10 mouse cellular contexts compared by ENCODE assay signal in the genomic region with DNA sequence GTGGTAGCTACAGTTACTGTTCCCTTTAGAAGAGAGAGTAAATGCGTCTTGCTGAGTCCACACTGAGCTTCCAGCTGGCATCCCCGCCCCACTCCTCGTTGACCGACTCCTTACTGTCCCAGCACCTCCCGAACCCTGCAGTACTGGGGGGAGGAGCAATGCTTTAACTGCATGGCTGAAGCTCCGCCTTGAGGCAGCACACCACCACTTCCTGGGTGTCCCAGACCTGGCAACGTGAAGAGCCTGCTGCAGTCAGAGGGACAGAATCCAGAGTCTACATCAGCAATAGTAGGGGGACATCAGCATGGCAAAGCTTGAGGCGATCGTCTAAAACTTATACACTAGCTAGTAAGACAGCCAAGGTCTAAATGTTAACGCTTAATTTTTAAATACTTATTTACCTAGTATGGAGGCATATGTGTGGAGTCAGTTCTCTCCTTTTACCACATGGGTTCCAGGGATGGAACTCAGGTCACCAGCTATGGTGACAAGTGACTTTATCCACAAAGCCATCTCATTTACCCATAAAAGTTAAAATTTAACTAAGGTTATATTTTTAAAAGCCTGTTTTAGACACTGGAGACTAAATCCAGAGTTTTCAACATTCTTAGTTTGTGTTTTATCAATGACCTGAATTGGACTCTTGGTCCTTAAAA. TPM values are rescaled to one million over a fixed set of nuclear protein-coding genes. Genes with fewer than 3 reads are reported as not detected.
A peak's percentile ranks its signal among the peaks of the same experiment; 100 is the strongest.
DNase-seq lines count a peak whose midpoint lies in the region; ATAC-seq and TF ChIP-seq lines count a peak whose summit lies in the region.
"Had no signal": no experiment of that assay in that cellular context is flagged by ENCODE, and none has a peak within 500 bp of the region (broad histone marks: within the 10 kb centered on the region; RNA-seq: fewer than 3 reads in every experiment).

No protein-coding gene starts in this region.

- H3K9ac ChIP-seq in forebrain, embryonic 11.5 days (ENCODE audit: low read length), result no peak overlapping the region
- H3K9ac ChIP-seq: limb, embryonic 13.5 days had no signal

- H3K36me3 ChIP-seq in G1E (replicated peaks), result peaks cover 39% of the 10 kb centered on the region
- no peaks in the 10 kb centered on the region; the same call in 1 of the 2 replicates for H3K36me3 ChIP-seq in forebrain, embryonic 11.5 days (ENCODE audit: control insufficient read depth, insufficient read depth, low read length)

- no peak overlapping the region for H3K27ac ChIP-seq in forebrain, embryonic 11.5 days (ENCODE audit: low read depth, low read length)
- H3K27ac ChIP-seq: limb, embryonic 13.5 days had no signal

- TF ChIP-seq CTCF in G1E (IDR thresholded peaks at IDR 0.05; ENCODE audit: low read depth, low read length), result no peak

- H3K4me1 ChIP-seq in G1E (ENCODE audit: insufficient read depth, low read depth, low read length), result peaks cover 13% of the 10 kb centered on the region
- no peaks in the 10 kb centered on the region for H3K4me1 ChIP-seq in forebrain, embryonic 11.5 days (replicated peaks; ENCODE audit: control insufficient read depth, insufficient read depth, low read length)
- H3K4me1 ChIP-seq: limb, embryonic 13.5 days had no signal

- WGBS in forebrain, embryonic 11.5 days, result 57% methylated on average over 10 of the region's 10 CpGs

- no peak overlapping the region for H3K4me2 ChIP-seq in forebrain, embryonic 11.5 days (ENCODE audit: low read depth, low read length, severe bottlenecking)
- H3K4me2 ChIP-seq: limb, embryonic 13.5 days had no signal

- H3K4me3 ChIP-seq in G1E (ENCODE audit: low read depth, low read length), result no peak overlapping the region
- no peak overlapping the region for H3K4me3 ChIP-seq in forebrain, embryonic 11.5 days (ENCODE audit: low read depth, low read length)
- H3K4me3 ChIP-seq: limb, embryonic 13.5 days had no signal

- no peaks in the 10 kb centered on the region for H3K9me3 ChIP-seq in G1E (replicated peaks)
- H3K9me3 ChIP-seq in forebrain, embryonic 11.5 days (ENCODE audit: control insufficient read depth, low read length), result no peaks in the 10 kb centered on the region
- H3K9me3 ChIP-seq: limb, embryonic 13.5 days had no signal

- ATAC-seq in G1E (ENCODE audit: extremely low read depth, insufficient number of reproducible peaks, low FRiP score, poor library complexity, severe bottlenecking), result peak; percentile 31; the same call in 1 of the 2 replicates
- ATAC-seq in forebrain, embryonic 11.5 days (replicated peaks; ENCODE audit: low FRiP score), result no peak

- no peaks in the 10 kb centered on the region; the same call in 1 of the 2 replicates for H3K27me3 ChIP-seq in G1E (ENCODE audit: insufficient read depth, low read length)
- no peaks in the 10 kb centered on the region for H3K27me3 ChIP-seq in forebrain, embryonic 11.5 days (ENCODE audit: control insufficient read depth, insufficient read depth, low read length)
- H3K27me3 ChIP-seq: limb, embryonic 13.5 days had no signal

- DNase-seq in CD4-positive helper T cell, adult 2 months (ENCODE audit: low read depth, low spot score), result peak; percentile 12
- peak; percentile 8 for DNase-seq in G1E (ENCODE audit: low spot score)
- DNase-seq in kidney, adult 18-20 months, result peak; percentile 37
- DNase-seq in lung, adult 18-20 months, result peak; percentile 59 to 66
- DNase-seq in forebrain, embryonic 11.5 days (ENCODE audit: low spot score), result no peak
- no peak for DNase-seq in cerebellum, postnatal 4 days (ENCODE audit: low spot score in 2 of 2)
- DNase-seq in cerebellum, postnatal 25 days, result no peak
- no peak for DNase-seq in B cell, adult 2 months
- DNase-seq: gastrocnemius, postnatal 25 days had no signal

RNA-seq across cellular contexts. Expression of a gene that starts 30.1 kb away (rescaled TPM):
- total RNA-seq in G1E (2014; fragmentation: Nextera tagmentation), result 4.2 and 7.0 TPM in 2 replicates
- total RNA-seq in G1E (2017), result 2.5 and 2.6 TPM in 2 replicates
- polyA plus RNA-seq in G1E (2012), result 2.6 and 2.8 TPM in 2 replicates
- polyA plus RNA-seq in forebrain, embryonic 11.5 days (2014; fragmentation: Nextera tagmentation; extraction: Ambion mirVana), result 6.1 and 7.7 TPM in 2 replicates

RNA-seq across cellular contexts. Expression of a gene that starts 45.7 kb away (rescaled TPM):
- 4.3 TPM in 1 of 2 replicates, not detected in the other for total RNA-seq in G1E (2014; fragmentation: Nextera tagmentation)
- 10.0 and 15.5 TPM in 2 replicates for total RNA-seq in G1E (2017)
- 13.1 and 17.4 TPM in 2 replicates for polyA plus RNA-seq in G1E (2012)
- polyA plus RNA-seq in forebrain, embryonic 11.5 days (2014; fragmentation: Nextera tagmentation; extraction: Ambion mirVana), result 55.5 and 62.1 TPM in 2 replicates

Comparison
In these comparisons a context has a peak if more than half of its experiments do, and no peak if none do; other contexts are left out.
1. DNase-seq: peak in CD4-positive helper T cell, adult 2 months (single experiment), G1E (single experiment), kidney, adult 18-20 months (single experiment) and lung, adult 18-20 months (2 of 2); none in forebrain, embryonic 11.5 days (single experiment), cerebellum, postnatal 4 days (0 of 2), cerebellum, postnatal 25 days (0 of 2) and B cell, adult 2 months (0 of 2).